In the genomic region with DNA sequence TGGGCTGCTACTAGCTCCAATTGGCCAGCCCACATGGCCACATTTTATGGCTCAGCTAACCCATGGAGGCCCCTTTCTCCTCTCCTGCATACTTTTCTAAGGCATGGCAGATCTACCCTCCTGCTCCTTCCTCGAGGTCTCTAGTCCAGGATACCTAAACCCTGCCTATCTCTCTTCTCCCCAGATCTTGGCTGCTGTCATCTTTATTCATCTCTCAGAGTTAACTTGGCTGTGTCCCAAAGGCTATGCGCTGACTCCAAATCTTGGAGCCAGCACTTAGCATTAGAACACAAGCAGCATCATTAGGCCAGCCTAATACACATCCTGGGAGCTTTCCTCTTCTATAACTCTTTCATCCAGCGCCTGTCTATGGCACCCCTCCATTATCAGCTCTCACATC, we compare ENCODE assay signal across 14 mouse cellular contexts.
"Had no signal": no experiment of that assay in that cellular context is flagged by ENCODE, and none has a peak within 500 bp of the region (broad histone marks: within the 10 kb centered on the region; RNA-seq: fewer than 3 reads in every experiment).

No protein-coding gene starts in this region.

- H3K36me3 ChIP-seq: limb, embryonic 15.5 days; liver, embryonic 12.5 days; lung, embryonic 15.5 days; midbrain, embryonic 10.5 days; midbrain, embryonic 15.5 days; neural tube, embryonic 13.5 days had no signal

- H3K9ac ChIP-seq: limb, embryonic 15.5 days; liver, embryonic 12.5 days; lung, embryonic 15.5 days; midbrain, embryonic 15.5 days; neural tube, embryonic 13.5 days had no signal

- H3K9me3 ChIP-seq: limb, embryonic 15.5 days; liver, embryonic 12.5 days; lung, embryonic 15.5 days; midbrain, embryonic 10.5 days; midbrain, embryonic 15.5 days; neural tube, embryonic 13.5 days had no signal

- H3K27me3 ChIP-seq: limb, embryonic 15.5 days; liver, embryonic 12.5 days; lung, embryonic 15.5 days; midbrain, embryonic 15.5 days; neural tube, embryonic 13.5 days had no signal

- DNase-seq: layer of hippocampus, adult 9-11 months; layer of hippocampus, postnatal 36 days; lung, postnatal 4 days; retina, postnatal 1 day; right cerebral cortex, postnatal 4 days; spleen, adult 18-20 months; thymus, postnatal 36 days had no signal

- H3K4me1 ChIP-seq: limb, embryonic 15.5 days; liver, embryonic 12.5 days; midbrain, embryonic 10.5 days; midbrain, embryonic 15.5 days; neural tube, embryonic 13.5 days had no signal

- H3K27ac ChIP-seq: kidney, postnatal 0 days; limb, embryonic 15.5 days; liver, embryonic 12.5 days; lung, embryonic 15.5 days; midbrain, embryonic 10.5 days; midbrain, embryonic 15.5 days; neural tube, embryonic 13.5 days had no signal

- ATAC-seq: liver, embryonic 12.5 days; midbrain, embryonic 15.5 days had no signal

- H3K4me3 ChIP-seq: limb, embryonic 15.5 days; liver, embryonic 12.5 days; lung, embryonic 15.5 days; midbrain, embryonic 10.5 days; midbrain, embryonic 15.5 days; neural tube, embryonic 13.5 days had no signal

- H3K4me2 ChIP-seq: limb, embryonic 15.5 days; liver, embryonic 12.5 days; lung, embryonic 15.5 days; midbrain, embryonic 15.5 days; neural tube, embryonic 13.5 days had no signal
